Mouse (Mus musculus): ENCODE measurements around the gene Ang.
A peak's percentile ranks its signal among the peaks of the same experiment; 100 is the strongest.

Gene Ang

GRCm38 (mm10) chr14:51088970-51089673, 1.8 kb upstream of the Ang start:
- DNase-seq, result peak; percentile 97 to 98

GRCm38 (mm10) chr14:51089674-51090076, 1.3 kb upstream of the Ang start:
- no peak for DNase-seq

DNA sequence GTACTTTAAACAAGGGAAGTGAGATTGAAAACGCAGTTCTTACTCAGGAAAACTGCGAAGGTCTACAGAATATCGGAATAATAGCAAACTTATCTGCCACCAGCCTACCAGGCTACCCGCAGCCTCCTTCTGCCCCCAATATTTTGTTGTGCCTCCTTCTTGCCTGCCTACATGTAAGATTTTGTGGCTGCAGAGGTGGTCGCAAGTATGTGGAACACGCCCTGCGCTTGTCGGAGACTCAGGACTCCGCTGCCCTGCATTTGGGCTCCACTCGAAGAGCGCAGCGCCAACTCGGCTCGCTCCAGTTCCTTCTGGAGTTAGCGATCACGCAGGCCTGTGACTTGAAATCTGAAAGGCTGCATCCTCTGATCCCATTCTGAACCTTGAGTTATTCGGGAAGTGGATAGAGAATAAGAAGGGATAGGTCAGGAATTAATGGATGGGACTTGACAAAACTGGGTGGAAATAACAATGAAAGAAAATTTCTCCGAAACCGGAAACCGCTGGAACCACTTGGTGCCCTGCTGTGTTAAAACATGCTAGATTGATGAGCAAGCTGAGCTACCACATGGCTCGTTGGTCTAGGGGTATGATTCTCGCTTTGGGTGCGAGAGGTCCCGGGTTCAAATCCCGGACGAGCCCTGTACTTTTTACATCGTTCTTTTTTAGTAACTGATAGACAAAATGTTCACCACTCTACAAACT, 721 bp upstream of the Ang start:
- peak; percentile 83 to 85 for DNase-seq

DNA sequence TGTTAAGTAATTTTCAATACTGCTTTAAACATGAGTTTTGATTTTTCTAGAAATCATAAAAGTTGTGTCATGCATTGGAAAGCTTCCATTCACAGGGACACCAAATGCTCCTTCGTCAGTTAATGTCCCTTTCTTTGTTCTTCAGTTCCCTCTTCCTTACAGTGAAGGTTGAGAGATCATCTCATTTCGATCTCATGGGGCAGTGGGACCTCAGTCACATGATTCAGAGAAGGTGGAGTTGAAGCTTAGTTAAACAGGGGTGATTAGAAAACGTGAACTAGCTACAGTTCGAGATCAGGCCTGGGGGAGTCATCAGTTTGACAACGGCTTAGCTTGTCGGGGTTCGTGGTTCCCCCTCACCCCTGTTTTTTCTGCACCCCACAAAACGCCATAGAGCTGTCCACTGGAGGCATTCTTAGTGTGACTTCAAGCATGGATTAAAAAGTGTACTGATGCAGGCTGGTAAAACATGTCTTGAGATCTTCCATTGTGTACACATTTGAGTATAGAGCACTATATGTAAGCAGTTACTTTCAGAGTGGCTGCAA, 1.2 kb downstream of the Ang start:
- no peak for DNase-seq

GRCm38 (mm10) chr14:51093496-51093895, 2.5 kb downstream of the Ang start:
- DNase-seq, result no peak

GRCm38 (mm10) chr14:51094096-51094875, 3.3 kb downstream of the Ang start:
- no peak for DNase-seq

DNA sequence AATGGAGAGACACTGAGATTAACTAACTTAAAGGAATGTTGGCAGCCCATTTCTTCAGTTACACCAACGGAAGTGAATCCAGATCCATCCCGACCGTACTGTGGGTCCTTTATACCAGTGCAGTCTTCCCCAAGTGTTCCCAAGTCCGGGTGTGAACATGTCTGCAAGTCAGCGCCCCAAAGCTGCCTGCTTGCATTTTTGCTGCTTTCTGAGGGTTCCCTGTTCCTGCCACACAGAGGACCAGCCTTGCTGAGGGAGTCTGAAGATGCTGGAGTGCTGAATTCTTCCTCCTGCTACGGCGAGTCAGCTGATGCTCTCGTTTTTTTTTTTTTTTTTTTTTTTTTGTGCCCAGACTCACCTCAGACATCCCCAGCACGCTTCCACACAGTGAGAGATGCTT, 4.0 kb downstream of the Ang start:
- DNase-seq, result no peak

- DNase-seq, result no peak
These were observed 5.0 kb downstream of the Ang start for GRCm38 (mm10) chr14:51095736-51096524.

DNA sequence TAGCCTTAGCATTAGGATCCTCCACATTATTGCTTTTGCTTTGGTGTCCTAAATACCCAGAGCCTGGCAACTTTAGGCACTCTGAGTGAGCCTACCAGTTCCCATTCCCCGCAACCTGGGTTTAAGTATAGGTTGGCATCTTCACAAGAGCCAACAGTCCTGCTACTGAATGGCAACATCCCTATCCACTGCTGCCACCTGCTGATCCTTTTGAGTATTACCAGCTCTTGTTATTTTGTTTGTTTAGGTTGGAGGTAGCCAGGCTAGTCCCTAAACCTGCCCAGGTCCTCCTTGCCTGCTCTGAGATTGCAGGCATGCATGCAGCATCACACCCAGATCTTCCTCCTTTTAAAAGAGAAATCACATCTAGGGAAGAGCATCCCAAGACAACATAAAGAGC, 7.3 kb downstream of the Ang start:
- DNase-seq, result peak; percentile 71 to 84

DNA sequence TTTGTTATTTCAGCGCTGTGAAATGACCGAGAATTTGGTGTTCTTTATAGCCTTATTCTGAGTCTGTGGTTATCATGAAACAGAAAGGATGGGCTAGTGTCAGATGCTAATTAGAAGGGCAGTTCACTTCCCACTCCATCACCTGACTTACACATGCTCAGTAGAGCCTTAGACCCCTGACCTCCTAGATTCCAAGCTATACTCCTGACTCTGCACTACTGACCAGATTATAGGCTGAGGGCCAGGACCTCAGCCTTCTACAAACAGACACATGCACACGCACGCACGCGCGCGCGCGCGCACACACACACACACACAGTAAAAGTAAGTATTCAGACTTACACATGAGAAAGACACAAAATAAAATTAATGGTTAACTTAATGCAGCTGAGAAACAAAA, 8.0 kb downstream of the Ang start:
- DNase-seq, result no peak

DNA sequence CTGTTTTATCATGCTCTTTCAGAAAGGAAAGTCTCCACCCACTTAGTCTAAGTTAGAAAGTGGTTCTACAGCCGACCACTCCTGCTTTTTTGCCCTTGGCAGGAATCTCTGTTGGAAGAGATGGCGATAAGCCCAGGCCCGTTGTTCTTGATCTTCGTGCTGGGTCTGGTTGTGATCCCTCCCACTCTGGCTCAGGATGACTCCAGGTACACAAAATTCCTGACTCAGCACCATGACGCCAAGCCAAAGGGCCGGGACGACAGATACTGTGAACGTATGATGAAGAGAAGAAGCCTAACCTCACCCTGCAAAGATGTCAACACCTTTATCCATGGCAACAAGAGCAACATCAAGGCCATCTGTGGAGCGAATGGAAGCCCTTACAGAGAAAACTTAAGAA, 10.3 kb downstream of the Ang start:
- no peak for DNase-seq

DNA sequence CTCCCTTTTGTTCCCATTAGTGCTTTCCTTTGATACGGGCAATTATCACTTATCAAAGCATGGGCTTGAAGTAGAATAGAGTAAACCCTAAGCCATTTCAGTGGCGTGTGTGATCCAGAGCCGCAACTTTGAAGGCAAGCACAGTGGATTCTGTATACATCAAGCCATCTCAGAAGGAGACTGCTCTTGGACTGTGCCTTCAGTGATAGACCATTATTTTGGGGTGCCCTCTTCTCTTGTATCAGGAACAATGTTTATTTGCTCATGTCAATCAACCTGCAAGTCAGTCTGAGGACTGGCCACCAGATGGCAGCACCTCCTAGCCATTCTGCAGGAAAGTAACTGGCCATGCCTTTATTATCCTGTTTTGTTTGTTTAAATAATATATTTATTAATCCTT, 12.3 kb downstream of the Ang start:
- DNase-seq, result peak; percentile 73 to 85

DNA sequence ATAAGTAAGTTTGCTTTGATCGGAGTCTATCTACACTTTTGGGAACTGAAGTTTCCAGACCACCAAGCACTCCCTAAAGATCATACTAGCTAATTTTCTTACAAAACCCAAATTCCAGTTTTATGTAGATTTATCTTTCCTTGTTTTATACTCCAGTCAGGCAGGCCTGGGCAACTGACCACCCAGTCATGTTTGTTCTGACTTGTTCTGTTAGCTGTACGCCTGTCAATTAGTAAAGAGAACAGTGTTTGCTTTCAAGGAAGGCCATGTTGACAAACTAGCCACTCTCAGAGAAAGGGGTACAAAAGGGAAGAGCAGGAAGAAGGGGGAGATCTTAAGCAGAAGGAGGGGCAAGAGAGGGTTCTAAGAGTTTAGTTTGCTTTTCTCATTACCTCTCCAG, 13.4 kb downstream of the Ang start:
- DNase-seq, result no peak

DNA sequence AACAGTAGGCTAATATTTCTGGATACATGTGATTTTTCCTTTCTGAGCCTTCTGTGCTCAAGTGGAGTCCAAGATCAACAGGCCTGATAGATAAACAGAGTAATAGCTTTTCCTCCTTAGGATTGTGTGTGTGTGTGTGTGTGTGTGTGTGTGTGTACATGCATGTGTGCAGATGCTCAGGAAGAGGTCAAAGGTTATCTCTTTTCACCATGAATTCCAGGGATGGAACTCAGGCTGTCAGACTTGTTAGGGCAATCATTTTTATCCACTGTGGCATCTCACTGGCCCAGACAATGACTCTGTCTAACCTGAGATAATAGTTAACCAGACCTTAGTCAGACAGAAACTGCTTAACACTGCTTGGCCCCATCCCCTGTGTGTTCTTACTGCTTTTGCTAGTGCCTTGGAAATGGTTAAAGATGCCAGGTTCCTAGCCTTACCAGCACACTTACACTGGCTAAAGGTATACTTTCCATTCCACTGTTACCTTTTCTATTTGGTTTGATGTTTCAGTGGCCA, 15.6 kb downstream of the Ang start:
- no peak for DNase-seq

DNA sequence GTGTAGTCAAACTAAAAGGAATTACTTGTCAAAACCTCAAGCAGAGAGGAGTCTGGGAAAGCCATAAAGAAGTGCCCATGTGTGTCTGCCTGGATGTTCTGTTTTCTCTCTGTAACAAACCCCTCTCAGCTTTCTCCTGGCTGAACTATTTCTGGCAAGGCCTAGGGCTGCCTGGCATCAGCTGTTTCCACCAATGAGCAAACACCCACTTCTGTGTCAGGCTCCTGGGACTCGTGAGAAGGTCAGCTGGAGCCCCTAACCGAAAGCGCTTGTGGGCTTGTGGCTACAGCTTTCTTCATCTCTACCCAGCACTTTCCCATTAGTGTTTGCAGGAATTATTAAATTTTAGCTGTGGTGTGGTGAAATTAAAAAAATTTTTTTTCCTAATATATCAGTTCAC, 21.0 kb downstream of the Ang start:
- no peak for DNase-seq

GRCm38 (mm10) chr14:51113476-51113875, 22.5 kb downstream of the Ang start:
- DNase-seq, result no peak

DNA sequence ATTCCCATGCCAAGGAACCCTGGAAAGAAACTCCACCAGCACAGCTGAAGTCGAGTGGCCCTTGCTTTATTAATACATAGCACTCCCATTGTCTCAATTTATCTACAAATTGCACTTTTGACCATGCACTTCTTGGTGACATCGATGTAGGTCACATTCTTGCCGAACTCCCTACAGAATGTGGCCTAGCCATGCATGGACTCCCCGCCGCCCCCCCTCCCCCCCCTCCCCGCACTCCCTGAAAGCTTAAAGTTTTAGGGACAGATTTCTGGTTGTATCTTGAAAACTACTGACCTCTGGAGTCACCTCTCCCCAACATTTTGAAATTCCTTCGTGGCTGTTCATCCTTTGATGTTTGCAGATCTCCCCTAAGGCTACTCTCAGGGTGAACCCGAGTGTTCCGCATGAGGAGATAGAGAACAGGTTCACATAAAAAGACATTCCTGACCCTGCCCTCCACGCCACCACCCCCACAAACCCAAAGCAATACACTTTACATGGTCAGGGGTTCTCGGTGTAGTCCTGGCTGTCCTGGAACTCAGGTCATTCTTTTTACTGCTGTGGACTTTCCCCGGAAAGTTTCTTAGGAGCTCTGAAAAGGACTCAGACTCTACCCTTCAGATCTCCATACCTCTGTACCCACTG, 23.1 kb downstream of the Ang start, which contains the start of gene Eddm3b:
Gene Eddm3b, plus strand, starts transcription at position 511 of the 645 bp plus-strand sequence.
- DNase-seq, result no peak

DNA sequence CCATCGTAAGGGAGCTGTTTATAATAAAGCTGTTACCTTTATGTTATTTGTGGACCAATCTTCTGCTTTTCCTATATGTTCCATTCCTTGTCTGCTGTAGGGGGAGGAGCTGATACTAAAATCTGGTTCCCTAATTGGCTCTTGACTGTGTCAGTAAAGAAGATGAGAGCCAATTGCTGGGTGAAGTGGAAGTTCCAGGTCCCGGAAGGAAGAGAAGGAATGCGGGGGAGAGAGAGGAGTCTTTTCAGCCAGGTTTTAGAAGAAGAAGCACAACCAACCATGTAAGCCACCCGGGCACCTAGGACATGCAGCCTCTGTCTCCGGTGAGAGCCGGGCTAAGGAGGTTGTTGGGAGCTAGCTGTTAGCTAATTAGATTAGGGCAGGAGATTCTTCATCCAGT, 34.7 kb downstream of the Ang start:
- DNase-seq, result no peak

DNA sequence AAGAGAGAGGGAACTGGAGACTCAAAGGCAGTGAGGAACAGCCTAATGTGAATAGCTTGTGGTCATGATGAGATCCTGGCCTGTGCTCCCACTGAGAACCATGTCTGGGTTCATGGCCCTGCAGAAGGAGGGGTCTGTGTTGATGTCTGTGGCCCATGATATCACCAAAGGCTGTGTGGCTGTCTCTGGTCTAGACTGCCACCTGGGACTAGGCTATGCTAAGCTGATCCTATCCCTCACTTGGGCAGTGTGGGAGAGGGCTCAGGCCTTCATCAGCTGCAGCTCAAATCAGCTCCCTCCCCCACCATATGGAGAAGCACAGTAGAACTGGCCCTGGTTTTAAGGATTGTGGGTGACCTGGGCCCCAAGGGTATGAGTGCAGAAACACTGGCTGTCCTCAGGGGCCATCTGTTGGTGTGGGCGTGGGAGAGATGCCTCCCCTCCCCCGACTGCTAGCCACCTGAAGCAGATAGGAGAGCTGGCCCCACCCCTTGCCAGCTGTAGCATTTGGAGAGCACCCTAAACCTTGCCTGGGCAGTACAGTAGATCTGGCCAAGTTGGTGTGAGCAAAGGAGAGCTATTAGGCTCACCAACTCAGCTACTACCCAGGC, 36.8 kb downstream of the Ang start:
- no peak for DNase-seq

DNA sequence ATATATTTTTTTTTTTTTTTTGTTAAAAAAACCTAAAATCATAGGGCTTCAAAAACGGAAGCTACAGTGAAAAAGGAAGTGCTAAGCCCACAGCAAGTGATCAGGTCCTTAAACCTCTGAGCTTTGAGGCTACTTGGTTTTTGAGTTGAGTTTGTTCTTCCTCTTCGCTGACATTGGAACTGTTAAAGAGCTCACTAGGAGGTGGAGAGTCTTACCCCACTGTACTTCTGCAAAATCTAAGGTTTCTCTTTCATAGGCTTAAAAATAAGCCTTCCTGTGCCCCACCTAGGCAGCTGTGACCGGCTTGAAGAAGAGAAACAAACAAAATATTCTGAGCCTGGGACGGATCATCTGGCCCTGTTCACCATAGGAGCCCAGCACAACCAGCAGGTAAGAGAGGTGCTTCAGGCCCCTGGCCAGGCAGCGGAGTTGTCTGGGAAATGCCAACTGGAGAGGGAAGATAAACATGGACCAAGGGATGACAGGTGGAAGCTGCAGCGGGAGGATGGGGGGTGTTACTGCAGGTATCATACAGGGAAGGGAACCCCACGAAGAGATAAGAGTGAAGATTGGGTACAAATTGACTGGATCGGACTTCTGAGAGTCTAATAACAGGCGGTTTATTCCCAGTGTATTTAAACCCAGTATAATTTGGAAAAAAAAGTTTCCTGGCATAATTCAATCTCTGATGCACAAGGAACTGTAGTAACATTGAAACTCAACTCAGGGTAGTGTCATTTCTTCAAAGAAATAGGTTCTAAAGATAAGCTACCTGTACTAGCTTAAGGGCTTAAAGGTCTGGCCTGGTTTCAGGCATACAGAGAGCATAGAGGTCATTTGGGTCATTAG, 38.0 kb downstream of the Ang start:
- no peak for DNase-seq

DNA sequence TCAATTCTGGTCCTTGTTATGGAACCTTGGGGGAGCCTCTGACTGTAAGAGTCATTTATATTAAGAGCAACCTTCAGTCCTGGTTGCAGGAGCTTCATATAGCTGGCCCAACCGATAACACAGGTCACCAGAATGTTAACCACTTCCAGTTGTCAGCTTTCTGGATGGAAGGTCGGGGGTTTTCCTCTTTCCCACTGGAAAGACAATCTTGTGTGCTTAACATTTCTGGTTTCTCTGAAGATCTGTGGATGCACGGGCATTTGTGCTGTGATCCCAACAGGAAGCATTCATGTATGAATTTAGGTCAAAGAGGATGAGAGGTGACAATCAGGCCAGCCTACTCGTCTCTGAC, 38.6 kb downstream of the Ang start:
- DNase-seq, result no peak

All from cerebellum, postnatal 25 days (tissue).